Mouse (Mus musculus): ENCODE results near the gene Btg1.

DNA sequence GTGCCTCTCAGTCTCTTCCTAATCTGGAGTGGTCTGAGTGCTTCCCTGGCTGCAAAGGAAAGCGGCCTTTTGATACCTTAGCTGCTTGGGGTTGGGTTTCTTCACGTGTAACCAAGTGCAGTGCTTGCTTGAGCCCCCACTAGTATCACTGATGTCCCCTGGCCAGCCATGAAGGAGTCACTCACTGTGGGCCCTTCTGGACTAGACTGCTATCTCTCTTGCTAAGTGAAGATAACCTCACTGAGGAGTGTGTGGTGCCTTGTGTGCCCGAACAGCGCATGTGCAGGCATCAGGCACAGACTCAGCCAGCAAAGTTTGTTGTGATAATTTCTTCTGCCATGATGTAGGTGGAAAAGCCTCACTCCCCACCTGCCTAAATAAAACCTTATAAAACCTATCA lies 8.9 kb downstream of the Btg1 start:
- TF ChIP-seq CTCF (IDR thresholded peaks at IDR 0.05; ENCODE audit: control insufficient read depth, insufficient read depth, insufficient replicate concordance, low read depth, low read length) = no peak
- TF ChIP-seq POLR2A (IDR thresholded peaks at IDR 0.05; ENCODE audit: control insufficient read depth, low read depth, low read length) = no peak
